Mouse (Mus musculus): Measurements from ENCODE around the gene Cdh23.

DNA sequence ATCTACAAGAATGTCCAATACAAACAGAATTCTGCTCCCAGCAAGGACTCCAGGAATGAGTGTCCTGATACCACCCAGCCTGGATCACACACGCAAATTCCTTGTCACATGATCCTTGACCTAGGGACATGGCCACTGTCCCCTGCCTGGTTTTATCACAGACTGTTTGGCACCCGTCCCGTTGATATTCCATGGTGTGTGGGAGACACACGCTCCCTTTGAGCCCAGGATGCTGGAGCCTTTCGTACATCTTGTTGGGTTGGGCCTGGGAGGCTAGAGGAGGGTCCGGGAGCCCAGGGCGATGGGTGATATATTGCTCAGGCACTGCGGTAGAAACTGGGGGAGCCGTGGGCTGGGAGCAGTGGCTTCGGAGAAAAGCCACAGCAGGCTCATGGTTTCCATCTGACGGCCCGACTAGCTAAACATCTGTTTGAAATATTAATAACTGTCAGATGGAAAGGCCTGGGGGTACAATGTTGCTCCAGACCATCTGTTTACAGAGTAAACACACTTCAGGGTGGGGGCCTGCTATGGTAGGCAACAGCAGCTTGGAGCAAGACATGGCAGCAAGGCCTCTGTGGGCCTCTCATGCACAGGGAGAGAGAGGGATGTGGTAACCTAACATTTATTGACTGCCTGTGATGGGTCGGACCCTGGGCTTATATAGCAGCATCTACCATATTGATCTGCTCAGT lies 232.2 kb downstream of the Cdh23 start:
- TF ChIP-seq CTCF (IDR thresholded peaks at IDR 0.05; ENCODE audit: low read depth, low read length) (no peak), GATA1 (IDR thresholded peaks at IDR 0.05; ENCODE audit: borderline replicate concordance, low read length) (no peak), GATA2 (IDR thresholded peaks at IDR 0.05; ENCODE audit: borderline replicate concordance, low read depth, low read length) (no peak)

Measured in G1E (cell line).